Mouse (Mus musculus) NIH3T3 (cell line): Measurements from ENCODE around the gene Ivns1abp.
A peak's percentile ranks its signal among the peaks of the same experiment; 100 is the strongest.
"Not testable (repeated sequence)": the region's sequence is repeated elsewhere in the genome, so short reads cannot be mapped to it uniquely, and the experiment has no call there.

Experiments
- DNase-seq: peaks from one replicate; pipeline ENCODE4 v3.0.0-alpha.2; 2012; ENCODE audit warnings: low read depth

Gene Ivns1abp

DNA sequence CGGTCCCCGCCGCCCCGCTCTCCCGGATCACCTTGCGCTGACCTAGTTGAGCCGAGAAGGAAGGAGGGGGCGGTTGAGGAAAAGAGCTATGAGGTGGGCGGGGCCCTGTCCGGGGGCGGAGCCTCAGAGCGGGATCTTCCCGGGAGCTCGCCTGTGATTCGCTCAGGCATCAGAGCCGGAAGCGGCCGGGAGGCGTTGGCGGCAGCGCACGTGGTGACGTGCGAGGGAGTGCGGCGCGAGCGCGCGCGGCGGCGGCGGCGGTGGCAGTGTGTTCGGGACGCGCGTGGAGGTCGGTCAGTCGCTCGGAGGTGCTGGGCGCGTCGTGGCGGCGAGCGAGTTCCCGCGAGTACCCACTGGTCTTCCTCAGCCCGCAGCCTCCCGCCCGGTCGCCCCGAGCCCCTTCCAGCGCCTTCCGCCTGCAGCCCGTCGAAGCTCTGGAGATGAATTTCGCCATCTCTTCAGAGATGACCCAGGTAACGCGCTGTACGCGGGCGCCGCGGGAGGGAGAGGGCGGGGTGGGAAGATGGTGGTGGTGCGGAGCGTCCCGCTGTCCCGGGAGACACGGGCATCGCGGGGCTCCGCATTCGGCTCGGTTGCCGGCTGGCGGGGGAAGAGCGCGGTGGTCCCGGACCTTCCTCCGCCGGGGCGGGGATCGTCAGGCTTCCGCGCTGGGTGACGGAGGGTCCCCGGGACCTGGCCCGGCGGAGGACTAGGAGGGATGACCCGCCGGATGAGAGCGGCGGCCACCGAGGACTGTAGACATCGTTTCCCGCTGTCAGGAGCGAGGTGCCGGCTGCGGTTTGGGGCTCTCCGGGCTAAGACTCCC, at the start of gene Ivns1abp:
Gene Ivns1abp, plus strand, starts transcription at position 195 of the 826 bp plus-strand sequence.
- DNase-seq, result peak; percentile 98

DNA sequence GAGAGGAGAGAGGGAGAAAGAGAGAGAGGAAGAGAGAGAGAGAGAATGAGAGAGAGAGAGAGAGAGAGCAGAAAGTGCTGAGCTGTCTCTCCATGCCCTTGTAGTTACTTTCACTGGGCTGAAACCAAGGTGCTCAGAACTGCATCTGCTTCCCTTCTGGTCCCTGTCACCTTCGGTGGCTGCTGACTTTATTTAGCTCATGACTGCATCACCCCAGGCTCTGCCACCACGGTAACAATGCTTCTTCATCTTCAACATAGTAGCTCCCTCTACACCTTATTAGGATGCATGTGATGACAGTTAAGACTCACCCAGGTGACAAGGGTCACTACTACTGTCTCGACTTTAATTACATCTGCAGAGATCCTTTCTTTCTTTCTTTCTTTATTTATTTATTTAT, 48.8 kb upstream of the Ivns1abp start:
- no peak for DNase-seq

DNA sequence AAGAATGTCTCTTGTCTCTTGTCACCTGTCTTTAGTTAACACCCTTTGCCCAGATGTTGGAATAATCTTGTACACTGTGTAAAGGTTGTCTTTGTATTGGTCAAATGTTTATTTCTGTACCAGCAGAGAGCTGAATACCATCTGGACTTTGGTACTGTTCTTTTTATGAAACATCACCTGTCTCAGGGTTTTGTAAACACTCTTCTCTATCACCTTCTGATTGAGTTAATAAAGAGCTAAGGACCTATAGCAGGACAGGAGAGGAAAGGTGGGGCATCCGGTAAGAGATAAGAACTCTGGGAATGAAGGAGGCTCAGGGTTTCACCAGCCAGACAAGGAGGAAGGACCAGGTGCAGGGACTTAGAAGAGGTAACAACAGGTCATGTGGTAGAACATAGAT, 47.7 kb upstream of the Ivns1abp start:
- no peak for DNase-seq

DNA sequence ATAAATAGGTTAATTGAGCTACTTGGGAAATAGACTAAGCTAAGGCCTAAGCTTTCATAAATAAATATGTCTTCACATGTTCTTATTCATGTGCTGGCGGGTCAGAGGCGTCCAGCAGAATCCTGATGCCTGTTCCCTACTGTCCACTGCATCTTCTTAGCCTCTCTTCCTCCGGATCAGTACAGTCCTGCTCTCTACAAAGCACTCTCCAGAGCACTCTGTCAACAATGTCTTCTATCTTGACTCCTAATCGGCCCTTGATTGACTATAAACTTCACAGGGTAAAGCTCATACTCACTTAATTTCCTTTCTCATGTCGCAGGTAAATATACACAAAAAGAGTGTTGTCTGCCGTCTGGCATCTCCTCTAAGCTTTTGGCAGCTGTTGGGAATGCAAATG, 47.3 kb upstream of the Ivns1abp start:
- DNase-seq, result no peak

DNA sequence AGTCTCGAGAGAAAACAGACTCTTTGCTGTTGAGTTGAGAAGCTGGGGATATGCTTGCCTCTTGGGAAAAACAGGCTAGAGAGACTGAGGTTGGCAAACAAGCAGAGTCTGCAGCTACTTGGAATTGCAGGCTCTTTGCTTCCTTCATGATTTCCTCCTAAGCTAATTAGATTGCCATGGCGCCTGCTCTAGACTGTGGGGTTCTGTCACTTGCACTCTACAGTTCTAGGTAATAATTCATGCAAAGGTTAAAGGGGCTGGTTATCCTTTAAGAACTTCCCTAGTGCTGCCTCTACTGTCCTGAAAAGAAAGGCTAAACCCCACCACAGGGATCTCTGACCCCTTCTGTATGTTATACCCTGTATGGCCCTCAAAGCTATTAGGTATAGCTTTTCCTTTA, 46.7 kb upstream of the Ivns1abp start:
- no peak for DNase-seq

DNA sequence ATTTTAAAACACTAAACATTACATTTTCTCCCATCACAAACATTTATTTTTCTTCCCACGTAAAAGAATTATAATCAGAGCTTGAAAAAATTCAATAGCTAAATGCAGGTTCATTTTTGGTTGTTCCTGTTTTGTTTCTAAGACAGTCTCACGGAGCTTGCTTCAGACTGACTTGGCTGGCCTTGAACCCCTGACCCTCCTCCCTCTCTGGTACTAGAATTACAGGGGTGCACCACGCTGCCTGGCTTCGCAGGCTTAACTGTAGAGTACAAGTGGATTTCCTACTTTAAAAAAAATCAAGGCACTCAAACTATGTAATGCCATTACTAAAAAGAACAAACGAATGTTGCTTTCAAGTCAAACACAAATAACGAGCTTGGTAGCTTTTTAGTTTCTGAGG, 42.8 kb upstream of the Ivns1abp start:
- no peak for DNase-seq

- DNase-seq, result no peak
Observed at GRCm38 (mm10) chr1:151301904-151302303, 42.4 kb upstream of the Ivns1abp start.

DNA sequence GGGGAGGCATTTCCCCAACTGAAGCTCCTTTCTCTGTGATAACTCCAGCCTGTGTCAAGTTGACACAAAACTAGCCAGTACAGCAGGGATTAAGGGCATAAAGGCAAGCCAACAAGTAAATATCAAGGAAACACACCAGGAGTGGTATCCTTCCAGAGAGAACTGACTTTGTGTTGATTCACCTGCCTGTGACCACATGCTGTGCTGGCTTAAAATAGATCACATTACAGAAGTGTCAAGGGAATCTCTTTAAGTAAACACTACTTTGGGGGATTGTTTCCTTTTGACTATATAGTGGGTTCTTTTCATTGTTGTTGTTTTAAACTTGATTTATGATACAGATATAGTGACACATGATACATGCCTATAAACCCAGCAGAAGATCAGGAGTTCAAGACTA, 41.0 kb upstream of the Ivns1abp start:
- peak; percentile 30 for DNase-seq

GRCm38 (mm10) chr1:151305001-151305400, 39.3 kb upstream of the Ivns1abp start:
- not testable (repeated sequence) for DNase-seq

DNA sequence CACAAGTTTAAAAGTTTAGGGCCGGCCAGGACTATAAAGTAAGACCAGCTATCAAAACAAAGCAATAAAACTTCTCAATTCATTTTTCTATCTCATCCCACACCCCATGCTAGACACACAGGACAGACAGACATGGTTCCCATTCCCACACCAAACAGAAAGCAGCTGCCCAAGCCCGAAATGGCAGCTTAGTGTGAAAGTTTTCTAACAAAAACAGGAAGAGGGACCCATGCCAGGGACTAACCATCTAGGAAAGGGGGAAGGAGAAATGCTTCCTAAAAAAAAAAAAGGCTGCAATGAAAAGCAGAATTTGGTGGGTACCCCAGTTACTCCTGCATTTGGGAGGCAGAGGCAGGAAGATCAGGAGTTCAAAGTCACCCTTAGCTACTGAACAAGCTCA, 37.2 kb upstream of the Ivns1abp start:
- no peak for DNase-seq

DNA sequence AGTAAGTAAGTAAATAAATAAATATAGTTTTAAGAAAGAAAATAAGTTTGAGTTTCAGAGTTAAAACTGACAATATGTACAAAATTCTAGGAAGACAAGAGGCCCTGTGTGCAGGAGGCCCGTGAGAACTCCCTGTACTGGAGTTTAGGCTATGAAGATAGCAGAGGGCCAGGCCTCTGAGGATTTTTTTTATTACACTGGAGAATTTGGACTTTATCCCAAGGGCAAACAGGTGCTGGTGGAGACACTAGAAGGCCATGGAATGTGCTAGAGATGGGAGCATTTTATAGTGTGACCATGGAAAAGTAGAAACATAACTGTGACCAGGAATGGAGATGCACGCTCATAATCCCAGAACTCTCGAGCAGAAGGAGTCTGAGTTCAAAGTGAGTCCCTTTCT, 36.5 kb upstream of the Ivns1abp start:
- DNase-seq, result no peak

DNA sequence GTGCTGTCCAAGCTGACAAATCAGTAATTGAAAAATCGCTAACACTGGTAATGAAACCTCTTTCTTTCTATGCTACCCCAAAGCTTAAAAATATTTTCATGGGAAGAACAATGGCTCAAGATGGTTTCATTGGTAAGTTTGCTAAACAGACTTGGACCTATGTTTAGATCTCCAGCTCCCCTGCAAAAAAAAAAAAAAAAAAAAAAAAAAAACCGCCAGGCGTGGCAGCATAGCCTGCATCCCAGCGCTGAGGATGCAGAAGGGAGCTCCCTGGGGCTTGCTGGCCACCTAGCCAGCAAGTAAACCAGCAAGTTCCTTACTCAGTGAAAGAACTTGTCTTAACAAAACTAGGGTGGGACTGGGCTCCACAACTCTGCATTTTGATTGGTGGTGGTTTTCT, 35.8 kb upstream of the Ivns1abp start:
- no peak for DNase-seq

- no peak for DNase-seq
Observed at GRCm38 (mm10) chr1:151310511-151310910, 33.8 kb upstream of the Ivns1abp start.

DNA sequence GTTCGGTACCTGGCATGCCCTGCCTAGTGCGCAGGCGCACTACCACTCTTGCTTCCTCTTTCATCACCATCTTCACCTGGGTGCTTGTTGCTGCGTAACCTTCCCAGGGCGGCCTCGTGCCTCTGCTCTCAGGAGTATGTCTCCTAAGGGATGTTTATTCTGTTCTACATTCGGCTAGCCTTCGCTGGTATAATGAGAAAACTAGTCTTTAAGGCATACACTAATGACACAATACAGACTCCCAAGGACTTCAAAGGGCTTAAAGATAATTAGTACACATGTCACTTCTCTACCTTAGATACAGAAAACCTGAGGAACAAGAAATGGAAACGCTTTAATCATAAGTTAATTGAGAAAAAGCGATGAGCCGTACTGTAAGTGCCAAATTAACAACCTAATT, 32.9 kb upstream of the Ivns1abp start:
- no peak for DNase-seq

- DNase-seq, result no peak
Observed at GRCm38 (mm10) chr1:151319267-151319666, 25.0 kb upstream of the Ivns1abp start.

DNA sequence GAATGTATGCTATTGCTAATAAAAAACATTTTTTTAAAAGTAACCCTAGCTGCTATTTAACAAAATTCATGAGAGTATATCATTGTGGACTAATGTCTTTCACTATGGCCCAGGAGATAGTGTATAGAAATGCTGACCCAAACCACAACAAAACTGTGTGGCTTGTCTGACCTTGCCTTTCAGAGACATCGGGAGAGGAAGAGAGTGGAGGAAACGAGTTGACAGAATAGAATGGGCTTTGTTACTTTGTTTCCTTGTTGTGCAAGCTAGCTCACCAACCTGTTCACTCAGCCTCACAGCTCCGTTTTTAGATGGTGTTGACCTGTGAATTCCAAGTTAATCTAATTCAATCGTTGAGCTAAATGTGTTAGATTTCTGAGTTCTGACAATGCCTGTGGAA, 23.9 kb upstream of the Ivns1abp start:
- no peak for DNase-seq

DNA sequence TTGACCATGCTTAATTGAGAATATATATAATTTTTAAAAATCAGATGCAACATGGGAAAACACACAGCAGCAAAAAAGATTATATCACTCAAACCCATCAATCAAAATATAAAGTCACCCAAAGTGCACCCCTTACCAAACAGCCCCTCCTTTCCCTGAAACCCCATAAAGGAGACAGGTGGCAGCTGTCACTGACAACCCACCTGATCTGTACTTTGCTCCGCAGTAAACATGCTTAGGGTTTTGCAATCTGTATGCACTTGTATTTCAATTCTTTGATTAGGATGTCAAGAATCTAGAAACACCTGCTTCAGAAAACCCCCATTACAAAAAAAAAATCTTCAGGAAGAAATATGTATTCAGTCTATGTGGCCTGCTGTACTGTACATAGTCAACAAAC, 18.9 kb upstream of the Ivns1abp start:
- no peak for DNase-seq

- DNase-seq, result no peak
Observed at GRCm38 (mm10) chr1:151328341-151329097, 15.8 kb upstream of the Ivns1abp start.

GRCm38 (mm10) chr1:151329601-151330000, 14.7 kb upstream of the Ivns1abp start:
- no peak for DNase-seq

DNA sequence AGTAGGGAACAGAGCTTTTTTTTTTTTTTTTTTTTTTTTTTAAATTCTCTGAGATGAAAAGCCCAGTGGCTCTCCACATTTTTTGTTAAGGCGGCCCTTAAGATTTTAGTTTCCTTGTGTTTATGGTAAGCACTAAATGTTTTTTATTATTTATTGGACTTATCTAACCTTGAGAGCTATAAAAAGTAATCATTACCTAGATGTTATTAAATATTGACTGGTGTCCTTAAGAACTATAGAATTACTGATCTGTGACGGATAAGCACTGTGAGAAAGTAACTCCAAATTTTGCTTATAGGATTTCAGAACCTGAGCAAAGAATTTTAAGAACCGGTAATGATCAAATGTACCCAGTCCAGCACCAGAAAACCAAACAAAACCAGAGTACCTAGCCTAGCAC, 11.5 kb upstream of the Ivns1abp start:
- no peak for DNase-seq

DNA sequence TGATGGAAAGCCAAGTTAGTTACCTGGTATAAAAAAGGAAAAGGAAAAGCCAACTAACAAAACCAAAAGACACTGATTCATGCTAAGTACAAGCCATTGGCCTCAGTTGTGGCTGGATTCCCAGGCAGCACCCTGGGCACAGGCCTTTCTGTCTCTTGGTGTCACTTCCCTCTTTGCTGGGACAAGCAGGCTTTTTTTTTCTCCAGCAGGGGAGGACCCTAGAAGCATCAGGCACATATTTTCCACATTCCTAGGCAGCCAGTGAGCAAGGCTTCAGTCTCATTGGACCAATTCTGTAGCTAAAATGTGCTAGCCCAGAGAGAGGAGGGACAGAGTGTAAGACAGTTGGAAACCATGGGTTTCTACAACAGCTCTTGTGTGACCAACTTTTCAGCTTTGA, 6.0 kb upstream of the Ivns1abp start:
- DNase-seq, result no peak

- DNase-seq, result no peak
Observed at GRCm38 (mm10) chr1:151338941-151339340, 5.3 kb upstream of the Ivns1abp start.

DNA sequence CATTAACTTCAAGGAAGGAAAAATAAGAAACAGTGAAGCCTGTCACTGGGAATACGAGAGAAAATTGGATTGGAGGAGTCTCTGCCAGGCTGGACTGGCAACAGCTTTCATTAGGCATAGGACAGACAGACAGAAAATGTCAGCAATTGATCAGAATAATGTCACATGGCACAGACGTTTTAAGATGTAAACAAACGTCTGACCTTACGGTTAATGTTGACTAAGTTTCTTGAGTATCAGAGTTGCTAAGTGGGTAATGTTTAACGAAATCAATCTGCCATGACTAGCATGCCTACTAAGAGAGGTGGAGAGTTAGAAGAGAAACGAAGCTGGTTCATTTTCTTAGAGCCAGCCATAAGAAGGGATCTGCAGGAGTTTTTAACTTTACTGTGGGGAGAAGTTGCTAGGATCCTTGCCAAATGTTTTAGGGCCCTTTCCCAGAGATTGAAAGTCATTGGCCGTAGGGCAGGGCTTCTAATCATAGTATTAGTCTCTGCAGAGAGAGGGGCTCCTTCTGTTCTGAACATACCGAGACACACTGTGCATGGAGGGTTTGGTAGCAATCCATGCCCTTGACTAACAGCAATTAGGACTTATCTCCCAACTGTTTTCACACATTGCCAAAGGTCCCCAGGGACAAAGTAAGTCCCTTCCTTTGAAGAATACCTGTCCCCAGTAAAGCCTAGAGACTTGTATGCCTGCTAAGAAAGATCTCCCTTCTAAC, 2.8 kb upstream of the Ivns1abp start:
- no peak for DNase-seq
